Mouse (Mus musculus) CH12.LX (cell line): ENCODE data around the gene Gm9376. TPM values are rescaled to one million over a fixed set of nuclear protein-coding genes. Genes with fewer than 3 reads are reported as not detected.

Source experiments
- DNase-seq: peaks from one replicate; pipeline ENCODE4 v3.0.0-alpha.2; 2013; ENCODE audit errors: extremely low read depth
- H3K27ac ChIP-seq: 2 replicates; pipeline ENCODE4 v1.5.1; 2012; ENCODE audit warnings: low read depth, mild to moderate bottlenecking, control low read depth, moderate library complexity; ENCODE audit not compliant: insufficient read depth
- H3K27me3 ChIP-seq: replicated peaks from 2 replicates; pipeline ENCODE3; 2012; ENCODE audit warnings: inconsistent platforms
- H3K36me3 ChIP-seq, 2 experiments: replicated peaks in 1 of 2; 2 replicates each; pipeline versions ENCODE3 to v1.6.1; 2012; ENCODE audit warnings: inconsistent platforms in 1 of 2, low read length in 1 of 2, mild to moderate bottlenecking in 1 of 2, mixed read lengths in 1 of 2, moderate library complexity in 1 of 2; ENCODE audit not compliant: control insufficient read depth in 1 of 2, insufficient read depth in 1 of 2
- H3K4me1 ChIP-seq, 2 experiments: 2 replicates each; pipeline ENCODE4 v1.6.1; 2012; ENCODE audit warnings: inconsistent platforms in 1 of 2, moderate library complexity in 1 of 2; ENCODE audit not compliant: insufficient read depth in 2 of 2, control insufficient read depth in 1 of 2
- H3K4me2 ChIP-seq: 2 replicates; pipeline ENCODE4 v1.6.1; 2012; ENCODE audit warnings: low read depth, mild to moderate bottlenecking, control low read depth; ENCODE audit not compliant: poor library complexity, insufficient read depth, severe bottlenecking
- H3K4me3 ChIP-seq, 3 experiments: fragments of 150-350 bp in 1 of 3; sonication (generic) in 1 of 3; replicated peaks in 1 of 3; 2 replicates each; pipeline versions ENCODE3 to v1.5.1; 2011 to 2012; ENCODE audit warnings: low read depth in 2 of 3, low read length in 2 of 3, mild to moderate bottlenecking in 2 of 3, moderate library complexity in 2 of 3, control low read depth in 1 of 3, improper control_type of control experiment in 1 of 3, inconsistent platforms in 1 of 3, mixed read lengths in 1 of 3; ENCODE audit not compliant: poor library complexity in 1 of 3
- H3K79me2 ChIP-seq: replicated peaks from 2 replicates; pipeline ENCODE4 v1.6.1; 2012; ENCODE audit warnings: mild to moderate bottlenecking, moderate library complexity; ENCODE audit not compliant: control insufficient read depth, poor library complexity, insufficient read depth, severe bottlenecking; ENCODE audit errors: extremely low read depth
- H3K9ac ChIP-seq: 2 replicates; pipeline ENCODE4 v1.6.1; 2012; ENCODE audit warnings: low read depth, mild to moderate bottlenecking, control low read depth, moderate library complexity; ENCODE audit not compliant: insufficient read depth
- H3K9me3 ChIP-seq: replicated peaks from 2 replicates; pipeline ENCODE3; 2012; ENCODE audit warnings: low read length, inconsistent platforms, mixed read lengths
- CHD2 ChIP-seq: IDR thresholded peaks from 2 replicates; pipeline ENCODE4 v1.6.1; 2011; ENCODE audit warnings: low read length, improper control_type of control experiment
- EP300 ChIP-seq: IDR thresholded peaks from 2 replicates; pipeline ENCODE4 v1.6.1; 2011; ENCODE audit warnings: low read length, improper control_type of control experiment
- ETS1 ChIP-seq: conservative IDR thresholded peaks from 2 replicates; pipeline ENCODE4 v1.6.1; 2012; ENCODE audit warnings: low read depth, mild to moderate bottlenecking, inconsistent platforms, low read length, improper control_type of control experiment, moderate library complexity
- JUN ChIP-seq: IDR thresholded peaks from 2 replicates; pipeline ENCODE4 v1.6.1; 2011; ENCODE audit warnings: low read depth, mild to moderate bottlenecking, low read length, improper control_type of control experiment, moderate library complexity; ENCODE audit not compliant: insufficient read depth
- JUND ChIP-seq: conservative IDR thresholded peaks from 2 replicates; pipeline ENCODE4 v1.6.1; 2011; ENCODE audit warnings: low read depth, low read length, improper control_type of control experiment
- MAFK ChIP-seq: IDR thresholded peaks from 2 replicates; pipeline ENCODE4 v1.6.1; 2011; ENCODE audit warnings: low read length, improper control_type of control experiment; ENCODE audit not compliant: insufficient replicate concordance
- MAX ChIP-seq: IDR thresholded peaks from 2 replicates; pipeline ENCODE4 v1.6.1; 2011; ENCODE audit warnings: low read length, improper control_type of control experiment
- MAZ ChIP-seq: IDR thresholded peaks from 2 replicates; pipeline ENCODE4 v1.6.1; 2012; ENCODE audit warnings: low read depth, mild to moderate bottlenecking, inconsistent platforms, low read length, improper control_type of control experiment, moderate library complexity
- MXI1 ChIP-seq: IDR thresholded peaks from 2 replicates; pipeline ENCODE4 v1.6.1; 2011; ENCODE audit warnings: mild to moderate bottlenecking, low read depth, low read length, improper control_type of control experiment
- SMC3 ChIP-seq: IDR thresholded peaks from 2 replicates; pipeline ENCODE4 v1.6.1; 2011; ENCODE audit warnings: low read depth, low read length, improper control_type of control experiment
- TBP ChIP-seq: conservative IDR thresholded peaks from 2 replicates; pipeline ENCODE4 v1.6.1; 2011; ENCODE audit warnings: low read depth, low read length, improper control_type of control experiment
- TCF12 ChIP-seq: IDR thresholded peaks from 2 replicates; pipeline ENCODE4 v1.6.1; 2014; ENCODE audit warnings: low read depth, mild to moderate bottlenecking, inconsistent platforms, low read length, improper control_type of control experiment
- UBTF ChIP-seq: IDR thresholded peaks from 2 replicates; pipeline ENCODE4 v1.6.1; 2012; ENCODE audit warnings: low read depth, mild to moderate bottlenecking, inconsistent platforms, low read length, improper control_type of control experiment, moderate library complexity
- USF1 ChIP-seq: IDR thresholded peaks from 2 replicates; pipeline ENCODE4 v1.6.1; 2014; ENCODE audit warnings: low read depth, mild to moderate bottlenecking, inconsistent platforms, low read length, improper control_type of control experiment
- USF2 ChIP-seq: conservative IDR thresholded peaks from 2 replicates; pipeline ENCODE4 v1.6.1; 2011; ENCODE audit warnings: low read depth, low read length, improper control_type of control experiment
- ZMIZ1 ChIP-seq: IDR thresholded peaks from 2 replicates; pipeline ENCODE4 v1.6.1; 2012; ENCODE audit warnings: low read depth, mild to moderate bottlenecking, inconsistent platforms, low read length, improper control_type of control experiment
- dilution Hi-C: fragments of 300-500 bp; cut with MboI; formaldehyde crosslinking; loops from 2 replicates; pipeline ENCODE4 v1.14.3; 2020; ENCODE audit warnings: low sequenced_read_pairs; ENCODE audit not compliant: extremely low pct_unique_long_range_greater_than_20kb, extremely low pct_ligation_motif_present
- in situ Hi-C: fragments of 300-500 bp; cut with MboI; formaldehyde crosslinking; loops from 3 replicates; pipeline ENCODE4 v1.14.3; 2019; ENCODE audit warnings: low sequenced_read_pairs, low pct_ligation_motif_present, low pct_unique_long_range_greater_than_20kb, mixed read lengths
- polyA plus RNA-seq: library from polyadenylated mRNA; unstranded; fragments of >175 nt; gene quantifications from 2 replicates; pipeline ENCODE4 v1.2.1, GENCODE M21; 2012; ENCODE audit warnings: low read depth; ENCODE audit not compliant: insufficient read length
- total RNA-seq, 2 experiments: library from RNA; depleted of rRNA; stranded (reverse); fragments of 300-350 nt in 1 of 2; fragments of >200 nt in 1 of 2; gene quantifications; 2 replicates each; pipeline ENCODE4 v1.2.3; 2012 to 2014

The Gm9376 gene
- total and polyA plus RNA-seq, 3 experiments = not detected

DNA sequence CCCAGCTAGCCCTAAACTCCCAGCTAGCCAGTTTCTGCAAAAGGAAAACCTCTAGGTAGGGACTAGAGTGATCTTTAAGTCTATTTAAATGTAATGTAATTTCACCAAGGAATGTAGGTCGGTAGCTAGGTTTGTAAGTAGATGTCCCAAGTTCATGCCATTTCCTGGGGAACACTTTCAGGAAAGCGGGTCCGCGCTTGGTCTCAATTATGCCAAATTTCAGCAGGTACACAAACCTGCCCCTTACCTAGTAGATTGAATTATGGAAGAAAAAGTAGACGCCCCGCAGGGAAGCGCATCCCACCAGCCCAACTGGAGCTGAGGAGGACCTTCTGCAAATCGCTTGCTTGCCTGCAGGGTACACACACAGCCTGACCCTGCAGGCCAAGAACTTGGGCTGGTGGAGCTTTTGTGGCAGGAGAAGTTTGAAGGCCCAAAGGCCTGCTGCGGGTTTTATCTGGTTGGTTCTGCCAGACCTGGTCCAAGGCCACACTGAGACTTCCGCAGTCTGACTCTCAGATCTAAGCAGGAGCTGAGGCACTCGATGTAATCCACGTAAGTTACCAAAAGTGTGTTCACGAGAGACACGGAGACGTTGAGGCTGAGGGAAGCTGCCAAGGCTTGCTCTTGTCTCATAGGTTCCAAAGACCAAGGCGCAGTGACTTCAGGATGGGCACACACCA is 41.6 kb upstream of the Gm9376 start:
- Histone ChIP-seq H3K79me2 (no peaks in the 10 kb centered on the region), H3K36me3 (no peaks in the 10 kb centered on the region), H3K9ac (no peak overlapping the region), H3K4me3 (no peak overlapping the region), H3K27ac (no peak overlapping the region), H3K4me2 (no peak overlapping the region), H3K4me1 (peaks cover 0 to 4% of the 10 kb centered on the region in 2 experiments; a peak in 1 of 4 replicates), H3K27me3 (peaks cover 3% of the 10 kb centered on the region), H3K9me3 (peaks cover 2% of the 10 kb centered on the region)
- no peak for DNase-seq
- in situ Hi-C loops = loop anchor here (10.0 kb wide), 1 partner anchor 90 kb away; no protein-coding TSS in a partner anchor
- dilution Hi-C loops = no loop called here
- TF ChIP-seq TBP (no peak), ETS1 (no peak), ZMIZ1 (no peak), MAX (no peak), MAFK (no peak), SMC3 (no peak), JUN (no peak), EP300 (no peak), JUND (no peak), USF1 (no peak), MXI1 (no peak), MAZ (no peak), TCF12 (no peak), CHD2 (no peak), USF2 (no peak), UBTF (no peak)
- TF ChIP-seq, all 38 proteins: peak for 0

DNA sequence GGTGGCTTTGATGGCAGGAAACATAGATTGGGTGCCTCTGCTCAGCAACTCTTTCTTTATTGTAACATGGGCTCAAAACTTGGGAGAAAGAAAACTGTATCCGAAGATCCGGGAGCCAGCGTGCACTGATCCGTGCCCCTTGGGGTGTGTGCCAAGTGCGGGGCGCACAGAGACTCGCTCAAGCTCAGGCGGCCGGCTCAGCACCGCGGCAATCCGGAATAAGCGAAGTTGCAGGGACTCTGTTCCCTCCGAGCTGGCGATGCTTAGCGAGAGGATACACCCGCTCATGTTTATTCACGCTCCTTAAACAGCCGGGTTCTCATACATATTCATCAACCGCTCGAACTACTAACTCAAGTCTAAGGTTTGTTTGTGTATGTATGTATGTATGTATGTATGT is 40.8 kb upstream of the Gm9376 start:
- in situ Hi-C loops = loop anchor here (10.0 kb wide), 1 partner anchor 89 kb away; no protein-coding TSS in a partner anchor
- peaks cover 3% of the 10 kb centered on the region for H3K27me3 ChIP-seq
- no peak overlapping the region for H3K27ac ChIP-seq
- no peak overlapping the region for H3K9ac ChIP-seq
- no peak for DNase-seq
- H3K9me3 ChIP-seq = peaks cover 2% of the 10 kb centered on the region
- H3K79me2 ChIP-seq = no peaks in the 10 kb centered on the region
- dilution Hi-C loops = no loop called here
- H3K4me3 ChIP-seq = no peak overlapping the region
- H3K4me1 ChIP-seq = peaks cover 0 to 9% of the 10 kb centered on the region in 2 experiments; a peak in 2 of 4 replicates
- H3K4me2 ChIP-seq = no peak overlapping the region
- no peak for TF ChIP-seq MAFK
- TF ChIP-seq, all 38 proteins: peak for 0
- H3K36me3 ChIP-seq = no peaks in the 10 kb centered on the region
